Mouse (Mus musculus): Measurements from ENCODE around the gene Pnkp.
"Not testable (repeated sequence)": the region's sequence is repeated elsewhere in the genome, so short reads cannot be mapped to it uniquely, and the experiment has no call there.

Pnkp gene

GRCm38 (mm10) chr7:44868919-44869696, 12.2 kb downstream of the Pnkp start:
- DNase-seq (ENCODE audit: low spot score in 2 of 2) = peak; percentile 73 to 78

DNA sequence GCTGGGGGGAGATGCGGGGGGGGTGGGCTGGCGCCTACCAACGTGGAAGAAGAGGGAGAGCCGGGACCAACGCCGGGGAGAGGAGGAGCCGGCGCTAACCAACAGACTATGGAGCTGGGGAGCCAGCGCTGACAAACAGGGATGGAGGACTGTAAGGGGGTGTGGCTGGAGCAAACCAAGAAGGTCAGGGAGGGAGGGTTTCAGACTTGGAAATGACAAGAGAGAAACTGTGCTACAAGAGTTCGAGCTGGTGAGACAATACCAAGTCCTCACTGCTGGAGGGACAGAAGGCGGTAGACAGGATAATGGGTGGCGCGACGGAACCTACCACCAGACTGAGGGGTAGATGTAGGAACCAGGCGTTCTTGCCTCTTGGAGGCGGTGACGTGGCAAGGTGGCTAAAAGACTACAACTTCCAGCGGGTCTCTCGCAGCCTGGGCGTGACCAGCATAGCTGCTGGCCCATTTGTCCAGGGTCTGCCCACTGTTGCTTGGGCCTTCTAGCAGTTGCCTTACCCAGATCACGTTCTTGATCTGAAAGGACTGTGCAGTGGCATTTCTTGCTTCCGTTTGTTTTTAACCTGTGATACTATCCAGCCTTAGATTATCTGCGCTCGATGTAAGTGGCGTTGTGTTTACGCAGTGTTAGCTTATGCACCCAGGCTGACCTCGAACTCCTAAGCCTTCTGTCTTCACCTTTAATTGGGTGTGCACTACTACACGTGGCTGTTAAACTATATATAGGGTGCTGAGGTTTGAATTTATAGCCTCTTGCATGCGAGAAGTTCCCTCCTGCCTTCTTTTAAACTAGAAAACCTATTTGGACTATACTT, 13.0 kb downstream of the Pnkp start, which contains the start of gene Ptov1:
Gene Ptov1 (minus strand): TSS at position 92 of the 832 bp plus-strand sequence.
- peak; percentile 95 to 97 for DNase-seq (ENCODE audit: low spot score in 2 of 2)

- DNase-seq (ENCODE audit: low spot score in 2 of 2) = no peak
Observed at GRCm38 (mm10) chr7:44870614-44871013, 13.7 kb downstream of the Pnkp start.

DNA sequence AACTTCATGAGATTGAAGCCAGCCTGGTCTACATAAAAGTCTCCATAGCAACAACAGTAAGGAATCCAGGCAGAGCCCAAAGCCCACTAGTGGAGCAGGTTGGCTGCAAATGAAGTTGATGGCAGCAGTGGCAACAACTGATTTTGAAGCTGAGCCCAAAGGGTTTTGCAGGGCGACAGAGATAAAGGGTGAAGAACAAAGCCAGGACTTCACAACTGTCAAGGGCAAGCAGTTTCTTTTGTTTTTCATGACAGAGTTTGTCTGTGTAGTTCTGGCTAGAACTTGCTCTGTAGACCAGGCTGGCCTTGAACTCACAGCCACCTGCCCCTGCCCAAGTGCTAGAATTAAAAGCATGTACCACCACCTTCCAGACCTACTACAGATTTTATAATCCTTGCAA, 14.2 kb downstream of the Pnkp start:
- no peak for DNase-seq (ENCODE audit: low spot score in 2 of 2)

- not testable (repeated sequence) for DNase-seq (ENCODE audit: low spot score in 2 of 2)
Observed at GRCm38 (mm10) chr7:44871774-44872173, 14.8 kb downstream of the Pnkp start.

DNA sequence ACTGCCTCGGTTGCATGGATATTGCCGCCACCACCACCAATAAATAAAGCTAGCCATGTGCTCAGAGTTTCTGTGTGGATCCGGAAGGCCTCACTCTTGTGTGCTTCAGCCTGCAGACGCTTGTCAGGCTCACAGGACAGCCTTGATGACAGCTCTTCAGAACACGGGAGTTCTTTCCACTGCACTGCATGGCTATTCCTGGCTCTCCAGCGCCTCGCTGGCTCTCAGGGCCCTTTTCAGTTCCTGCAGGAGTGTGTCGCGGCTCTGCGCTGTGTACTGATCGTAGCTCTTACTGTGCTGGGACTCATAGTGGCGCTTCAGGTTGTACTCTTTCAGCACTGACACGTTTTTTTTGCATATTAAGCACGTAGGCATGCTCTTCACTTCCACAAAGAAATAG, 20.9 kb downstream of the Pnkp start:
- peak in 1 of 2 experiments; percentile 65 for DNase-seq (ENCODE audit: low spot score in 2 of 2)

DNA sequence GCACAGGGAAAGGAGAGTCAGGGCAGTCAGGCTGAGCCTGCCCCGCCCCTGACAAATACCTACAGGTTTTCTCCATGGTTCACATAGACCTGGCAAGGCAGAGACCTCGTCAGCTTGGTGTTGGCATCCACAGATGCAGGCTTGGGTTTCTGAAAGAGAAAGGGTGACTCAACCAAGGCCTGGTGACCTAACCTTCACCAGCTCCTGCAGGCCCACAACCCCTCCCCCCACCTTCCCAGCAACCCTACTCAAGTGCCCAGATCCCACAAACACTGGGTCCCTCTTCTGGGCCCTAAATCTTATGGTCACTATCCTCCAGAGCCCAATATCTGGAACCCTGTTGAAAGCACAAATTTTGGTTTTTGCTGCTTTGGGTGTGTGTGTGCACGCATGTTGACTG, 26.1 kb downstream of the Pnkp start:
- no peak for DNase-seq (ENCODE audit: low spot score in 2 of 2)

GRCm38 (mm10) chr7:44884637-44885036, 27.7 kb downstream of the Pnkp start:
- no peak for DNase-seq (ENCODE audit: low spot score in 2 of 2)

DNA sequence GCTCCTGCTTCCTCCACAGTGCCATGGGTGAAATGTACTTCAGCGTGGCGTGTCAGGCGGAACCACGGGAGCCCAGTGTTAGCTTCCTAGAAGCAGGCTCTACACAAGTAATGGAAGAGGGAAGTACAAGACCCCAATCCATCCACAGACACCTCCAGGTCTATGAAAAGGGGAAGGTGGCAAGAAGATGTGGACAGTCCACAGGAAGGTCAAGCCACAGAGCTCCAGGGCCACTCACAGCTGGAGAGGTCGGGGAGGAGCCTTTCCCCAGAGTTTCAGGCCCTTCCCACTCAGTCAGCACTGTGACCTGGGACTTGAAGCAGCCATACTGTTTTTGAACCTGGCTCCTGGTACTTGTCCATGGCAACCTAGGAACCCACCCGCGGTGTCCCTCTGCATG, 30.0 kb downstream of the Pnkp start:
- DNase-seq (ENCODE audit: low spot score in 2 of 2) = no peak

DNA sequence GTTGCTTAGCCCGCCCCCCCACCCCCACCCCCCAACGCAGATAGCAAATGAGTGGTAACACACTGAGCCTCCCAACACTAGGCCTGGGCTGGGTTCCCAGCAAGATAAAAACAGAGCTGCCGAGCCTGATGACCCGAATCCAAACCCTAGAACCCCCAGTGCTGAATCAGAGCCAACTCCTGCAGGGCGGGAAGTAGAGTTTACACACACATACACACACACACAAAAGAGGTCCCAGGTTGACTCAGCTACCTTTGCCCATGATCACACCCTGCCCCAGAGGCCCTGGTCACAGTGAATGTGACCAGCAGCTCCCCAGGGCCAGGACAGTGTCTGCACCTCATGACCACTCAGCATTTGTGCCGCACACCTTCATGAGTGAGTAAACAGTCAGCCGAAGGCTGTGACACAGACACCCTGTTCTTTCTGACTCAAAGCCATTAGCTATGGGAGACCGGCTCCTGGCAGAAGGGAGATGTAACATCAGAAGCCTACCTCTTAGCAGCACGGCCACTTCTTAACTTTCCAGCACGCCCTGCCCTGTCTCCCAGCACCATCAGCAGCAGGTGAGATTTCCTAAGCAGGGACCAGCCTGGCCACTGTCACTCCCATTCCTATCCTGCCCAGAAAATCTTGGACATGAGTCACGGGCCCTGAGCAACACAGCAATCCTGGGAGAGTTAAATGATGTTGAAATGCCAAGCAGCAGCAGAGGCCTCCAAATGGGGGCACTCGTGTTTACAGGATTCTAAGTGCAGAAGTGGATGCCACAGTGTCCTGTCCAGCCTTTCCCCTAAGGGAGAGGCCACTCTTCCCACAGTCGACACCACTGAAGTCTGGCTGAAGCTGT, 31.5 kb downstream of the Pnkp start:
- peak in 1 of 2 experiments; percentile 35 for DNase-seq (ENCODE audit: low spot score in 2 of 2)

DNA sequence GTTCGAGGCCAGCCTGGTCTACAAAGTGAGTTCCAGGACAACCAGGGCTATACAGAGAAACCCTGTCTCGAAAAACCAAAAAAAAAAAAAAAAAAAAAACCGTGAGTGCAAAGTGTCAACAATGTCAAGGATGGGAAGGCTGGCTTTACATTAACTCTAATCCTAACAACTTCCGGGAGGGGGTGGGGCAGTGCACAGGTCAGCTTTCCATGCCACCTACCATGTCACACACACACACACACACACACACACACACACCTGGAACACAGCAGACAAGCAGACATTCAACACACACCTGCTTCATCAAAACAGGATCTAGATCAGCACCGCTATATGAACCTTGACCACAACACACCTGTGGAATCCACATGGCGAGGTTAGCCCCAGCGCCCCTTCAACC, 33.2 kb downstream of the Pnkp start:
- DNase-seq (ENCODE audit: low spot score in 2 of 2) = no peak

GRCm38 (mm10) chr7:44890737-44891136, 33.8 kb downstream of the Pnkp start:
- no peak for DNase-seq (ENCODE audit: low spot score in 2 of 2)

DNA sequence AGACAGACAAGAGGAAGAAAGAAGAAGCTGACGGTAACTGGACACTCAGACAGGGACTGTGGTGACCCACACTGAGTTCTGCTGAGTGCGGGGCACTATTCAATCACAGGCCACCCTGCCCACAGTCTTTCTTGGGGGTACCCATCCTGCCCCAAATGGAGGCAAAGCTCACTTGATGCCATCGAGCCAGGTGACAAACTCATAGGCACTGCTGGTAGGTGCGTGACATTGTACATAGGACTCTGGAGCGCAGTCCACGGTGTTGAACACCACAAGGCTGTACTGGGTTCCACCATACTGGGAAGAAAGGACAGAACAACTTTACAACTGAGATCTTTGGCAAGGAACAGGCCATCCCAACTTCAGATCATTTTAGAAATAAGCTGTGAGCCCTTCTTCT, 34.7 kb downstream of the Pnkp start:
- DNase-seq (ENCODE audit: low spot score in 2 of 2) = no peak

GRCm38 (mm10) chr7:44892276-44892921, 35.5 kb downstream of the Pnkp start, which contains the start of gene Med25:
Gene Med25, minus strand, starts transcription at chr7:44892712.
- peak; percentile 94 to 96 for DNase-seq (ENCODE audit: low spot score in 2 of 2)

- DNase-seq (ENCODE audit: low spot score in 2 of 2) = no peak
Observed at GRCm38 (mm10) chr7:44893197-44893596, 36.3 kb downstream of the Pnkp start.

GRCm38 (mm10) chr7:44894175-44894574, 37.2 kb downstream of the Pnkp start:
- DNase-seq (ENCODE audit: low spot score in 2 of 2) = no peak

DNA sequence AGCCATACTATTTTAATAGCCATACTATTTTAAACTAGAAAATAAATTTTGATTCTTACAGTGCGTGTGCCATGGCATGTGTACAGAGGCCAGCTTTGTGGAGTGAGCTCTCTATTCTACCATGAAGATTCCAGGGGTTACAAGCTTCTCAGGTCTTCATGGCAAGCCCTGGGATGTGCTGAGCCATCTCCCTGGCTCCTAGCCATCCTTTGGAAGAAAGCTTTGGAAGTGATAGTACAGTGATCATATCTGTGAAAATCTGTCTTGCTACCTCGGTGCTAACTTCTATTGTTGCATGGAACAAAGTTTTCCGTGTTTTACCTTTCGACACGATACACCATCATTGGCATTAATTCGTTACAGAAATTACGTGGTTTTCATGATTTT, 38.3 kb downstream of the Pnkp start:
- no peak for DNase-seq (ENCODE audit: low spot score in 2 of 2)

GRCm38 (mm10) chr7:44895593-44896434, 38.9 kb downstream of the Pnkp start, which contains the start of gene Fuz:
Gene Fuz, plus strand, starts transcription at chr7:44896079.
- peak; percentile 93 to 94 for DNase-seq (ENCODE audit: low spot score in 2 of 2)

GRCm38 (mm10) chr7:44896499-44896898, 39.6 kb downstream of the Pnkp start:
- peak; percentile 38 to 47 for DNase-seq (ENCODE audit: low spot score in 2 of 2)

- DNase-seq (ENCODE audit: low spot score in 2 of 2) = no peak
Observed at GRCm38 (mm10) chr7:44898607-44899006, 41.7 kb downstream of the Pnkp start.

All from heart, adult 9 months (tissue).